Mouse (Mus musculus): ENCODE results near the gene Prkca. TPM values are rescaled to one million over a fixed set of nuclear protein-coding genes. Genes with fewer than 3 reads are reported as not detected.
A peak's percentile ranks its signal among the peaks of the same experiment; 100 is the strongest.

Prkca gene
- polyA plus RNA-seq, 1 experiment from 2014 or later = 5.3 TPM

DNA sequence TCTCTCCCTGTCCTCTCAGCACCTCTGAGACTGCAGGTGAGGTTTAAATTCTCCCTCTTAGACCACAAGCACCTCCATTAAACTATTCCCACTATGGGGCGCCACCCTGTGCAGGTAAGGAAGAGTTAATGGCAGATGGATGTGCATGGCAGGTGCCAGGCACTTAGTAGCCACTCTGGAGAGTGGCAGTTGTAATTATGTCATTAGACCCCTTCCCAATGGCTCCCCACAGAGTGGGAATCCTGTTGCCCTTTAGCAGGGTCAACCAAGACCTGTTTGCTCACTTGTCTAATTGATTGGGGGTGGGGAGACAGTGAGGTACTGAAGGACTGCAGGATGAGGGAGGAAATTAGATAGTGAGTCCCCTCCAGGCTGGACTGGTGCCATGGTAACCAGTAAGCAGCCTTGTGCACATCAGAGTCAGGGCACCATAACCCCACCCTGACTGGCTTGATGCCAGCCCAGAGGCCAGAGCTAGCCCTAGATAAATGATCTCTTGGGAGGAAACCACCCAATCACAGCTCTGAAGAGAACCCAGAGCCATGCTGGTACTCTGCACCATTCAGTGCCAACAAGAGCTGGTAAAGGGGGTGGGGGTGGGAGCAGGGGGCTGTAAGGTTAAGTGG is 63.9 kb downstream of the Prkca start:
- Histone ChIP-seq H3K27ac (ENCODE audit: low read depth, low read length) (no peak overlapping the region), H3K4me2 (ENCODE audit: low read length) (no peak overlapping the region), H3K36me3 (ENCODE audit: control insufficient read depth, insufficient read depth, low read length) (no peaks in the 10 kb centered on the region), H3K9ac (ENCODE audit: low read length) (no peak overlapping the region), H3K4me3 (ENCODE audit: low read depth, low read length) (no peak overlapping the region), H3K4me1 (ENCODE audit: control insufficient read depth, insufficient read depth, low read length) (peaks cover 12% of the 10 kb centered on the region), H3K27me3 (replicated peaks; ENCODE audit: control insufficient read depth, insufficient read depth, low read length) (no peaks in the 10 kb centered on the region), H3K9me3 (replicated peaks; ENCODE audit: control insufficient read depth, low read length) (no peaks in the 10 kb centered on the region)
- DNase-seq (ENCODE audit: low spot score) = no peak
- peak; percentile 58; the same call in 1 of the 2 replicates for ATAC-seq
- WGBS = 78% methylated on average over 1 of the region's 1 CpGs

DNA sequence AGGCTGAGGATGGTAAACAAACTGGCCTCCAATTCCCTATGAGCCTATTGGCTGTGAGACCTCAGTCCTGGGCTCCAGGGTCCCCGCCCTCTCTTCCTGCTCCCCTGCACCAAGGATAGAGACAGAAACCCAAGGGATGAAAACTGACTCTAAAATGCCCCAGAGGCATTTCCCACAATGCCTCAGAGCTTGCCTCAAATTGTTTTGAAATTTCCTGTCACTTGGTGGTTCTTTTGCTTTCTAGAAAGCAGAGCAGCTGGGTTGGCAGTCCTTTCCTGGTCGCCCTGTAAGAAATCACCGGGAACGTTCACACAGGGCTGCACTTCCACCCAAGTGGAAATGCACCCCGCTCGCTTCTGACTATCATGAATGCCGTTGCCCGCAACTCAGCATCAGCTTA is 66.6 kb downstream of the Prkca start:
- Histone ChIP-seq H3K27me3 (replicated peaks; ENCODE audit: control insufficient read depth, insufficient read depth, low read length) (no peaks in the 10 kb centered on the region), H3K9me3 (replicated peaks; ENCODE audit: control insufficient read depth, low read length) (no peaks in the 10 kb centered on the region), H3K36me3 (ENCODE audit: control insufficient read depth, insufficient read depth, low read length) (no peaks in the 10 kb centered on the region), H3K9ac (ENCODE audit: low read length) (no peak overlapping the region), H3K27ac (ENCODE audit: low read depth, low read length) (no peak overlapping the region), H3K4me3 (ENCODE audit: low read depth, low read length) (no peak overlapping the region), H3K4me1 (ENCODE audit: control insufficient read depth, insufficient read depth, low read length) (peaks cover 10% of the 10 kb centered on the region), H3K4me2 (ENCODE audit: low read length) (no peak overlapping the region)
- no peak for DNase-seq (ENCODE audit: low spot score)
- no peak for ATAC-seq
- WGBS = 80% methylated on average over 8 of the region's 8 CpGs

DNA sequence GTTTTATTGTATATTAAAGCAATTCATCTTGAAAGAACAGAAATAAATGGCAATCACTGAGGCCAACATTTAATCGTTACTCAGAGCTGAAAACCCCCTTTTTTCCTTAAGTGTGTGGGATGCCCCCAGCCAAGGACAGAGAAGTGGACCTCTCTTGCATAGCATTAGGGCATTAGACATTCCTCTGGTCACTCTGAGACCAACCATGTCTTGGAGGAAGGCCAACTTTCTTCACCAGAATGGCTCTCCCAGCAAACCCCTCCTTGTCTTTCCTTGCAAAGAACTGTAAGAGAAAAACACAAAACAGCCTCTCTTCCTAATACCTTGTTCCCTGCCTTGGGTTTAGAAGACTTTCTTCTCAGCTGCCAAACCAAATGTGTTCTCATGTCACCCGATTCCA is 67.6 kb downstream of the Prkca start:
- no peak for ATAC-seq
- H3K27me3 ChIP-seq (replicated peaks; ENCODE audit: control insufficient read depth, insufficient read depth, low read length) = no peaks in the 10 kb centered on the region
- H3K4me1 ChIP-seq (ENCODE audit: control insufficient read depth, insufficient read depth, low read length) = peaks cover 10% of the 10 kb centered on the region
- 56% methylated on average over 2 of the region's 2 CpGs for WGBS
- no peak overlapping the region for H3K4me3 ChIP-seq (ENCODE audit: low read depth, low read length)
- no peaks in the 10 kb centered on the region for H3K9me3 ChIP-seq (replicated peaks; ENCODE audit: control insufficient read depth, low read length)
- no peak overlapping the region for H3K27ac ChIP-seq (ENCODE audit: low read depth, low read length)
- H3K4me2 ChIP-seq (ENCODE audit: low read length) = no peak overlapping the region
- DNase-seq (ENCODE audit: low spot score) = no peak
- no peak overlapping the region for H3K9ac ChIP-seq (ENCODE audit: low read length)
- no peaks in the 10 kb centered on the region for H3K36me3 ChIP-seq (ENCODE audit: control insufficient read depth, insufficient read depth, low read length)

DNA sequence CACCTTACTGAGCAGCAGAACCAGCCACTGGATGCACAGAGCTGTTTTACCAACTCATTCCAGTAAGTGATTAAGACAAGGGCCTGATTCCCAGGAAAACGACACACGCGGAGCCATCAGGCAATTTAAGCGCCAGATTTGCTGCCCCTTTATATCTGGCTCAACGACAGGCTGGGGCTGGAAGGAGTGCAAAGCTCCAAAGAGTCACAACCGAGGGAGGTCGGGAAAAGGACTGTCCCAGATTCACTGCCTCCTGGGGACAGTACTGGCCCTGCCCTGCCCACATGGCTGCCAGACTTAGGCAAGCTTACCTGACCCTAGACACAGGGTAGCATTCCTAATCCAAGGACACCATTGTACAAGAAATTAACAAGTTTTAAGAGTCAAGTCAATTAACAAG is 69.7 kb downstream of the Prkca start:
- Histone ChIP-seq H3K4me1 (ENCODE audit: control insufficient read depth, insufficient read depth, low read length) (peaks cover 15% of the 10 kb centered on the region), H3K9ac (ENCODE audit: low read length) (no peak overlapping the region), H3K27ac (ENCODE audit: low read depth, low read length) (no peak overlapping the region), H3K4me2 (ENCODE audit: low read length) (no peak overlapping the region), H3K27me3 (replicated peaks; ENCODE audit: control insufficient read depth, insufficient read depth, low read length) (no peaks in the 10 kb centered on the region), H3K4me3 (ENCODE audit: low read depth, low read length) (no peak overlapping the region), H3K36me3 (ENCODE audit: control insufficient read depth, insufficient read depth, low read length) (no peaks in the 10 kb centered on the region), H3K9me3 (replicated peaks; ENCODE audit: control insufficient read depth, low read length) (no peaks in the 10 kb centered on the region)
- DNase-seq (ENCODE audit: low spot score) (no peak), ATAC-seq (no peak)
- 45% methylated on average over 7 of the region's 7 CpGs for WGBS

DNA sequence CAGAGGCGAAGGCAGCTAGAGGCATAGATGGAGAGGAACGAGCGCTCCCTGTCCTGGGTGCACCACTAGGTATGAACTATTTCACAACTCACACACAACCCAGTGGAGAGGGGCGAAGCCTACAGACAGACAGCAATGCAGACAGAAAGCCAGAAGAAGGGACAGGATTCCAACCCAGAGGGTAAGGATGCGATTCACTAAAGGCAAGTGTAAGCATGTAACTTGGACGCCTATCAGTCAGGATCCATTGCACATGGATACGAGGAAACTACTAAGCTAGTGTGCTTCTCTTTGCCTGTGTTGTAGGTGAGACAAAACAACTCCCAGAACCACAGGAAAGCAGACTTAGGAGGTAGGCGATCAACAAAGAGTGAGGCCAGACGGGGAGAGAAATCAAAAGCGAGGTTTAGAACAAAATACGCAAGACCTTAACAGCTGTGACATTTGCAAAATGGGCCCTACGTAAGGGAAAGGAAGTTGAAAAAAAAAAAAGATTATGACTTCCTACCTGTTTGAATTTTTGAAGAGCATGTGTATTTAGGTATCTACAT is 70.2 kb downstream of the Prkca start:
- Histone ChIP-seq H3K4me3 (ENCODE audit: low read depth, low read length) (no peak overlapping the region), H3K9me3 (replicated peaks; ENCODE audit: control insufficient read depth, low read length) (no peaks in the 10 kb centered on the region), H3K36me3 (ENCODE audit: control insufficient read depth, insufficient read depth, low read length) (no peaks in the 10 kb centered on the region), H3K27ac (ENCODE audit: low read depth, low read length) (no peak overlapping the region), H3K4me1 (ENCODE audit: control insufficient read depth, insufficient read depth, low read length) (peaks cover 20% of the 10 kb centered on the region), H3K27me3 (replicated peaks; ENCODE audit: control insufficient read depth, insufficient read depth, low read length) (no peaks in the 10 kb centered on the region), H3K9ac (ENCODE audit: low read length) (no peak overlapping the region), H3K4me2 (ENCODE audit: low read length) (no peak overlapping the region)
- 92% methylated on average over 12 of the region's 12 CpGs for WGBS
- ATAC-seq = no peak
- DNase-seq (ENCODE audit: low spot score) = no peak

DNA sequence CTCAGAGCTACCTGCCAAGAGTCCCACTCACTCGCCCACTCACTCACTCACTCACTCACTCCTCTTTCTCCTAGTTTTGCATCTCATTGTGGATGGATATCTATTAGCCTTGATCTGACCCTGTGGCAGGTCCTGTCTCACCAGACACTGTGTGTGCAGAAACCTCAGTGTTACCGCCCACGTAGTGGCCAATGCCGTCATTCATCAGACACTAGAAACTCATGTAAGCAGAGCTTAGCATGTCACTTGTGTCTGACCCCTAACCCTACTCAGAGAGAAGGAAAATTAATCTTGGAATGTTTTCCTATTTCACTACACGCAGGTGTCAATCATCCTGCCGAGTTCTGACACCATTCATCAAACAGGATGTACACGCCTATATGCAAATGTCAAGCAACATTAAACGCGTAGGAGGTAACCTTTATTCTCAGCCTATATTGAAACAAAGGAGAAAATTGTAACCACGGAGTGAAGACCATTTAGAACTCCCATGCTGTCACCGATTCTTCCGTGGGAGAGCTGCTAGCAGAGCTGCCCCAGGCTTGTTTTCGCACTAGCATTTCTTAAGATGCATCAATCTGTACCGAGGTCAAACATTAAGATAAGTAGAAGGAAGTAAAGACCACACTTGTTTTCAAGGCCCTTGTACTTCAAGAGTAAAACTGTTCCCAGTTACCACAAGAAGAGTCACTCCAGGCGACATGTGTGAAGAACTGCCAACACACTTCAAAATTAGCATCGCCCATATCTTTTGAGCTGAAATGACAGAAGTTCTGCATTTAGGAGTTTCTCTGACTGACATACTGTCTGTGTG is 70.9 kb downstream of the Prkca start:
- Histone ChIP-seq H3K27me3 (replicated peaks; ENCODE audit: control insufficient read depth, insufficient read depth, low read length) (no peaks in the 10 kb centered on the region), H3K9me3 (replicated peaks; ENCODE audit: control insufficient read depth, low read length) (no peaks in the 10 kb centered on the region), H3K4me3 (ENCODE audit: low read depth, low read length) (no peak overlapping the region), H3K9ac (ENCODE audit: low read length) (no peak overlapping the region), H3K4me2 (ENCODE audit: low read length) (no peak overlapping the region), H3K36me3 (ENCODE audit: control insufficient read depth, insufficient read depth, low read length) (no peaks in the 10 kb centered on the region), H3K4me1 (ENCODE audit: control insufficient read depth, insufficient read depth, low read length) (peaks cover 22% of the 10 kb centered on the region), H3K27ac (ENCODE audit: low read depth, low read length) (no peak overlapping the region)
- DNase-seq (ENCODE audit: low spot score) = no peak
- ATAC-seq = no peak
- WGBS = 87% methylated on average over 16 of the region's 16 CpGs

DNA sequence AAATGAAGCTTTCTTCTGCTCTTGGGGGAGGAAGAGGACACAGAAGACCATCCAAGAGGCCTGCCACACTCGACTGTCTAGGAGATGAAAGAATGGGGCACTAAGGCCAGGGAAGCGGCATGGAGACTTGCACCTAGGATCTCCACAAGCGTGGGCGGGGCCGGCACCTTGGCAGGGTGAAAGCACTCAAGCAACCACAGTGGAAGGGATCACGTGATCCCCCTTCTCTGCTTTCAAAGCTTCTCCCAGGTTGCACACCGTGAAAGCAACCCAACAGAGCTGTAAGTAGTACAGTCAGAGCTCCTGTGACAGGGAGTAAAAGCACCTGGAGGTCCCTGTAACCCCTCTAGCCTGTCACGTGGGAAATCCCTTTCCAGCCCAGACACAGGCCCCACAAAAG is 72.4 kb downstream of the Prkca start:
- ATAC-seq (no peak), DNase-seq (ENCODE audit: low spot score) (no peak)
- H3K9ac ChIP-seq (ENCODE audit: low read length) = no peak overlapping the region
- no peaks in the 10 kb centered on the region for H3K36me3 ChIP-seq (ENCODE audit: control insufficient read depth, insufficient read depth, low read length)
- no peak overlapping the region for H3K27ac ChIP-seq (ENCODE audit: low read depth, low read length)
- peaks cover 18% of the 10 kb centered on the region for H3K4me1 ChIP-seq (ENCODE audit: control insufficient read depth, insufficient read depth, low read length)
- no peak overlapping the region for H3K4me2 ChIP-seq (ENCODE audit: low read length)
- no peaks in the 10 kb centered on the region for H3K27me3 ChIP-seq (replicated peaks; ENCODE audit: control insufficient read depth, insufficient read depth, low read length)
- H3K4me3 ChIP-seq (ENCODE audit: low read depth, low read length) = no peak overlapping the region
- WGBS = 56% methylated on average over 8 of the region's 8 CpGs
- H3K9me3 ChIP-seq (replicated peaks; ENCODE audit: control insufficient read depth, low read length) = no peaks in the 10 kb centered on the region

- H3K27me3 ChIP-seq (replicated peaks; ENCODE audit: control insufficient read depth, insufficient read depth, low read length) = no peaks in the 10 kb centered on the region
- no peaks in the 10 kb centered on the region for H3K36me3 ChIP-seq (ENCODE audit: control insufficient read depth, insufficient read depth, low read length)
- H3K4me3 ChIP-seq (ENCODE audit: low read depth, low read length) = no peak overlapping the region
- DNase-seq (ENCODE audit: low spot score) (no peak), ATAC-seq (no peak)
- WGBS = 51% methylated on average over 7 of the region's 7 CpGs
- no peak overlapping the region for H3K27ac ChIP-seq (ENCODE audit: low read depth, low read length)
- H3K4me1 ChIP-seq (ENCODE audit: control insufficient read depth, insufficient read depth, low read length) = peaks cover 18% of the 10 kb centered on the region
- H3K9me3 ChIP-seq (replicated peaks; ENCODE audit: control insufficient read depth, low read length) = no peaks in the 10 kb centered on the region
- H3K9ac ChIP-seq (ENCODE audit: low read length) = no peak overlapping the region
- H3K4me2 ChIP-seq (ENCODE audit: low read length) = no peak overlapping the region
These were observed 74.2 kb downstream of the Prkca start for GRCm38 (mm10) chr11:108269516-108269915.
